ENCODE assay signal across 9 mouse cellular contexts in the genomic region with DNA sequence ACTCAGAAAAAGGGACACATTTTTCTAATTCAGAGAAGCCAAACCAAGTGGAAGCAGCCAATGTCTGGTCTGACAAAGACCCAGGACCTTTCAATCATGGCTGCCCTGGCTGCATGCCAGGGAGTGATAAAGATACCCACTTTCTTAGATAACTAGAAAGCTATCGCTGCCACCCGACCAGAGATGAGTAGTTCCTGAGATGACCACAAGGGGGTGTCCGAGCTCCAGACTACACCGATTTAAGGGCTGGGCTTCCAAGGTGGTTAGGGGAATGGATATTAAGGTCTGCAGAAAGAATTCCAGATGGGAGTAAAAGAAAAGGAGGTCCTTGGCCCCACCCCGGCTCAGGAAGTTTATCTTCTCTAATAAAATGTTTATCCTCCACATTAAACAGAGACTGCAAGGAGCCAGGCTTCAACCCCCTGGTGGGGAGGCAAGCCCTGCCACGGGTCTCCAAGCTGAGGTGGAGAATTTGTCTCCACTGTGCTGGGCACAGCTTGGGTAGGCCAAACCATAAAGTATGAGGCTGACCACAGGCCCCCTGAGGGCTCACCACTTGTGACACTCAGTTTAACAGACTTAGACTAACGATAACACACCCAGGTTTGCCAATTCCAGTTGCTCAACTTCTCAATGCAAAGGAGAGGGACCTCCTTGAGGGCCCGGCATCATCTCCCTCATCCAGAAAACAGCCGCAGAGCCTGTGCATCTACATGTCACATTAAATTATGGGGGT. TPM values are rescaled to one million over a fixed set of nuclear protein-coding genes. Genes with fewer than 3 reads are reported as not detected.
DNase-seq lines count a peak whose midpoint lies in the region; ATAC-seq lines count a peak whose summit lies in the region.
"Had no signal": no experiment of that assay in that cellular context is flagged by ENCODE, and none has a peak within 500 bp of the region (broad histone marks: within the 10 kb centered on the region; RNA-seq: fewer than 3 reads in every experiment).

No protein-coding gene starts in this region.

- no peaks in the 10 kb centered on the region for H3K36me3 ChIP-seq in forebrain, embryonic 16.5 days (ENCODE audit: control insufficient read depth, insufficient read depth)
- H3K36me3 ChIP-seq in hindbrain, embryonic 13.5 days = peaks cover 8% of the 10 kb centered on the region

- H3K4me3 ChIP-seq in forebrain, embryonic 16.5 days (replicated peaks; ENCODE audit: low read length) = no peak overlapping the region
- no peak overlapping the region for H3K4me3 ChIP-seq in hindbrain, embryonic 13.5 days

- DNase-seq in cerebellum, adult 11 months = peak; percentile 80
- DNase-seq in cerebellum, adult 18-20 months = peak; percentile 78 to 85
- DNase-seq in left cerebral cortex, postnatal 14 days (ENCODE audit: low spot score in 2 of 2) = peak; percentile 84
- peak; percentile 83 for DNase-seq in mesoderm, embryonic 11.5 days (ENCODE audit: low read depth, low spot score)
- DNase-seq in spleen, adult 12 weeks (ENCODE audit: low spot score) = peak; percentile 70

- peak overlapping the region; percentile 34 for H3K4me2 ChIP-seq in forebrain, embryonic 16.5 days (ENCODE audit: low read length)
- H3K4me2 ChIP-seq in hindbrain, embryonic 13.5 days = peak overlapping the region; percentile 26; the same call in 1 of the 2 replicates

- intact Hi-C loops in left cerebral cortex, postnatal 14 days (cut with DNase I) = loop anchor here (5.0 kb wide), 2 partner anchors 42 to 122 kb away; partner anchors contain the start of gene Usp2

- WGBS in forebrain, embryonic 16.5 days = 30% methylated on average over 9 of the region's 9 CpGs
- 35% methylated on average over 9 of the region's 9 CpGs for WGBS in hindbrain, embryonic 13.5 days

- H3K4me1 ChIP-seq in forebrain, embryonic 16.5 days (replicated peaks; ENCODE audit: control insufficient read depth, insufficient read depth, low read length) = peaks cover 47% of the 10 kb centered on the region
- H3K4me1 ChIP-seq in hindbrain, embryonic 13.5 days (replicated peaks) = peaks cover 65% of the 10 kb centered on the region

- no peak for ATAC-seq in cerebellum, adult (ENCODE audit: insufficient number of reproducible peaks, low FRiP score, low TSS enrichment)
- no peak for ATAC-seq in forebrain, embryonic 16.5 days
- no peak for ATAC-seq in hindbrain, embryonic 13.5 days (ENCODE audit: low FRiP score)
- ATAC-seq: Patski had no signal

- H3K9ac ChIP-seq in forebrain, embryonic 16.5 days (replicated peaks; ENCODE audit: low read depth, low read length) = no peak overlapping the region
- peak overlapping the region; percentile 56; the same call in 1 of the 2 replicates for H3K9ac ChIP-seq in hindbrain, embryonic 13.5 days

- H3K27ac ChIP-seq in forebrain, embryonic 16.5 days (ENCODE audit: low read length) = no peak overlapping the region
- H3K27ac ChIP-seq in hindbrain, embryonic 13.5 days = no peak overlapping the region

- H3K9me3 ChIP-seq in forebrain, embryonic 16.5 days (ENCODE audit: control insufficient read depth, low read length) = no peaks in the 10 kb centered on the region
- H3K9me3 ChIP-seq in hindbrain, embryonic 13.5 days = no peaks in the 10 kb centered on the region

- H3K27me3 ChIP-seq in forebrain, embryonic 16.5 days (replicated peaks; ENCODE audit: control insufficient read depth, insufficient read depth, low read length) = no peaks in the 10 kb centered on the region
- no peaks in the 10 kb centered on the region for H3K27me3 ChIP-seq in hindbrain, embryonic 13.5 days
- H3K27me3 ChIP-seq: Patski had no signal

RNA-seq across cellular contexts. Expression of gene C1qtnf5, which starts 2.5 kb away (rescaled TPM):
- 2.3 and 2.7 TPM in 2 replicates for polyA plus RNA-seq in forebrain, embryonic 16.5 days (2015; fragmentation: Nextera tagmentation; extraction: Ambion mirVana)
- polyA plus RNA-seq in hindbrain, embryonic 13.5 days (2015; fragmentation: Nextera tagmentation; extraction: Ambion mirVana) = 3.2 and 5.3 TPM in 2 replicates
- 10 to 100 TPM; 17.1 to 19.6 TPM for total RNA-seq in left cerebral cortex, postnatal 14 days (2021)

RNA-seq across cellular contexts. Expression of gene Gm49380, which starts 3.8 kb away (rescaled TPM):
- polyA plus RNA-seq in forebrain, embryonic 16.5 days (2015; fragmentation: Nextera tagmentation; extraction: Ambion mirVana) = 0.15 and 0.16 TPM in 2 replicates
- 0.12 and 0.49 TPM in 2 replicates for polyA plus RNA-seq in hindbrain, embryonic 13.5 days (2015; fragmentation: Nextera tagmentation; extraction: Ambion mirVana)
- under 1 TPM; 0.25 to 0.37 TPM for total RNA-seq in left cerebral cortex, postnatal 14 days (2021)

RNA-seq across cellular contexts. Expression of gene Rnf26, which starts 3.8 kb away (rescaled TPM):
- 33.4 and 43.2 TPM in 2 replicates for polyA plus RNA-seq in forebrain, embryonic 16.5 days (2015; fragmentation: Nextera tagmentation; extraction: Ambion mirVana)
- polyA plus RNA-seq in hindbrain, embryonic 13.5 days (2015; fragmentation: Nextera tagmentation; extraction: Ambion mirVana) = 27.9 and 29.2 TPM in 2 replicates
- 10 to 100 TPM; 28.1 to 31.9 TPM for total RNA-seq in left cerebral cortex, postnatal 14 days (2021)

RNA-seq across cellular contexts. Expression of gene Mfrp, which starts 8.0 kb away (rescaled TPM):
- polyA plus RNA-seq in forebrain, embryonic 16.5 days (2015; fragmentation: Nextera tagmentation; extraction: Ambion mirVana) = 0.12 TPM in 1 of 2 replicates, not detected in the other
- polyA plus RNA-seq in hindbrain, embryonic 13.5 days (2015; fragmentation: Nextera tagmentation; extraction: Ambion mirVana) = 0.22 TPM in 1 of 2 replicates, not detected in the other
- total RNA-seq in left cerebral cortex, postnatal 14 days (2021) = under 1 TPM; 0.46 to 0.82 TPM

RNA-seq across cellular contexts. Expression of gene Mcam, which starts 24.7 kb away (rescaled TPM):
- polyA plus RNA-seq in forebrain, embryonic 16.5 days (2015; fragmentation: Nextera tagmentation; extraction: Ambion mirVana) = 12.9 and 15.0 TPM in 2 replicates
- 13.1 and 14.0 TPM in 2 replicates for polyA plus RNA-seq in hindbrain, embryonic 13.5 days (2015; fragmentation: Nextera tagmentation; extraction: Ambion mirVana)
- total RNA-seq in left cerebral cortex, postnatal 14 days (2021) = 10 to 100 TPM; 20.3 to 22.0 TPM
